Mouse (Mus musculus) E14TG2a.4 (cell line): Measurements from ENCODE around the gene Syt1.

ENCODE experiments used
- CTCF ChIP-seq: conservative IDR thresholded peaks from 2 replicates; pipeline ENCODE4 v1.5.1; 2014; ENCODE audit warnings: low read length
- NANOG ChIP-seq: IDR thresholded peaks from 2 replicates; pipeline ENCODE4 v1.6.1; 2014; ENCODE audit warnings: borderline replicate concordance, low read length, mixed read lengths

GRCm38 (mm10) chr10:108930299-108930698, 80.5 kb downstream of the Syt1 start:
- no peak for TF ChIP-seq CTCF
- no peak for TF ChIP-seq NANOG
